Mouse (Mus musculus): Measurements from ENCODE around the gene Gpld1. TPM values are rescaled to one million over a fixed set of nuclear protein-coding genes. Genes with fewer than 3 reads are reported as not detected.
A peak's percentile ranks its signal among the peaks of the same experiment; 100 is the strongest.

The Gpld1 gene
- total RNA-seq (2021): under 1 TPM; 0.53 to 0.94 TPM
- long read RNA-seq, experiment 1, full-length matches to known transcripts: 1 of 2 reads
- long read RNA-seq, experiment 1, partial matches to known transcripts: 0 of 2 reads
- long read RNA-seq, experiment 1, other reads (novel, unspliced or antisense): 1 of 2 reads
- long read RNA-seq, experiment 2: 0 reads

DNA sequence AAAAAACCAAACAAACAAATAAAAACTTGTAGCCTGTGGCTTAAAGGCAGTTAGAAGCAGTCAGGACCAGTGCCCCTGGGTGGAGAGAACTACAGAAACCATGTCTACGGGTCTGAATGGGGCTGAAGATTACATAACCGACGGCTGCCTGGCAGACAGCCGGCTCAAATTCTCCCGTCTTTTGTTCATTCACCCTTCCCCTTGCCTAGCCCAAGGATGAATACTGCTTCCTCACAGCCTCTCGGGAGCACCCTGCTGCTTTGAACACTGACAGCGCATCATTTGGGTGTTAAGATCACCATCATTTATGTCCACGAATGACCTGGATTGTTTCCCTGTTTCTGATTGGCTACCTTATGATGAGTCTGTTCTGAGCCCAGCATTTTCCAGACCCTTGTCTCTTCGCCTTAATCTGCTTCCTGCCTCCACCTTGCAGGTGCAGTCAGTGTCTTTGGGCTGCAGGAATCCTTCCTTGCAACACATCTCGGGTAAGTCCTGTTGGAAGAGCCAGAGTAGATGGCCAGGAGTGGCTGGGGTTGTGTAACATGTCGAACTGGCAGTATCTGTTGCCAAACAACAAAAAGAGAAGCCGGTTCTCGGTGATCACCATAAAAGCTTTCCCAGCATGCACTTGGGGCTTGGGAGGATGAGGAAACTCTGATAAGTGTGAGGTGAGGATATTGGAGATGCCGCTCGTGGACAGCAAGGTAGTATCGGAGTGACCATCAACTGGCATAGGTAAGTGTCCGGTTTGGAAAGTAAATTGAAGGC, at the start of gene Gpld1:
Gpld1 (plus strand) TSS at position 641 of the 771 bp plus-strand sequence.
- intact Hi-C loops (cut with DNase I): no loop called here
- H3K27ac ChIP-seq: no peak within 1 kb of the TSS
- no peak for DNase-seq
- TF ChIP-seq CTCF (IDR thresholded peaks at IDR 0.05): no peak
- no peak within 1 kb of the TSS for H3K4me3 ChIP-seq

GRCm38 (mm10) chr13:24893880-24894279, 49.1 kb upstream of the Gpld1 start:
- intact Hi-C loops (cut with DNase I): no loop called here
- Histone ChIP-seq H3K27ac (no peak overlapping the region), H3K4me3 (no peak overlapping the region)
- no peak for DNase-seq
- no peak for TF ChIP-seq CTCF (IDR thresholded peaks at IDR 0.05)

DNA sequence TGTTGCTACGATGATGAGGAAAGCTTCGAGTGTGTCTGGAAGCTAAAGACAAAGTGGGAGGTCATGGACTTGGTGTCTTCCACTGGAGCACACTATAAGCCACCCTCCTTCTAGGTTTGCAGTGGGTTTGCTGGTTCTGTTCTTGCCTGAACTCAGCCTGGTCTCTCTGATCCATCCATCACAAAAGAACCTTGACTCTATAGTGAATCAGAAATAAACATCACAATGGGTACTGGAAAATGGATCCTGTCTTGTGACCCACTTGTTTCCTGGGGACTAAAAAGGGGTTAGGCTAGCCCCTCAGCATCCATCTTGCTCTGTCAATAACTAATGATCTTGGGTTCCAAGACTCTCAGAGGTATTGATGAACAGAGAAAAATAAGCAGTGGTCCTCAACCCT, 41.0 kb upstream of the Gpld1 start:
- no peak for TF ChIP-seq CTCF (IDR thresholded peaks at IDR 0.05)
- no peak overlapping the region for H3K4me3 ChIP-seq
- intact Hi-C loops (cut with DNase I): no loop called here
- DNase-seq: no peak
- no peak overlapping the region for H3K27ac ChIP-seq

DNA sequence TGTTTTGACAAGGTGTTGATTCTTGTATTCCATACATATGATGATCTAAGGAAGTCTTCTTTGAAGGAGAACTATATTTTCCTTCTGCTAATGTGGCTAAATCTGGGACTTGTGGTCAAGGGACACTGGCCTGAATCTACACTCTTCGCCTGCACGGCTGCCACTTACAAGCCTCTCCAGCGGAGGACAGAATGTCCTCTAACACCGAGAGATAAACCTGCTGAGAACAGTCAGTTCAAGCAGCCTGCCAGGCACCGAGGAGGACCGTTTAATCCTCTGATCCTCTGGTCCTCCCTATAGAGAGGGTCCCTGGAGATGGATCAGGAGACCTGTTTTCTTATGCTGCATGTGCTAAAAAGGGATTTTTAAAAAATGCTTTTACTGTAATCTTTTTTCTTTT, 39.5 kb upstream of the Gpld1 start:
- TF ChIP-seq CTCF (IDR thresholded peaks at IDR 0.05): no peak
- Histone ChIP-seq H3K4me3 (no peak overlapping the region), H3K27ac (no peak overlapping the region)
- DNase-seq: no peak
- intact Hi-C loops (cut with DNase I): no loop called here

DNA sequence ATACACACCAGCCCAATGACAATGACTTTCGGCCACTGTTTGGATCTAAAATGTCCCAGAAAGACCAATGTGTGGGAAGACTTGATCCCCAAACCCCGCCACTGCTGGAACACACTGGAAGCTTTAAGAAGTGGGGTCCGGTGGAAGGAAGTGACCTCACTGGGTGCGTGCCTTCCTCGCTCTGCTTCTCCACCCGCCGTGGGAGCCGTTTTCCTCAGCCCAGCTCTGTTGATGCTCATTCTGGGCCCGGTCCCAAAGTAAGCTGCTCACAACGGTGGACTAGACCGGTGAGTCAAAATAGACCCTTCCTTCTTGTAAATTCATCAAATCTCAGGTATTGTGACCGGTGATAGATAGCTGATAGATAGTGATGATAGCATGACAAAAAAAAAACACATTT, 37.5 kb upstream of the Gpld1 start:
- DNase-seq: no peak
- intact Hi-C loops (cut with DNase I): no loop called here
- no peak for TF ChIP-seq CTCF (IDR thresholded peaks at IDR 0.05)
- Histone ChIP-seq H3K27ac (no peak overlapping the region), H3K4me3 (no peak overlapping the region)

DNA sequence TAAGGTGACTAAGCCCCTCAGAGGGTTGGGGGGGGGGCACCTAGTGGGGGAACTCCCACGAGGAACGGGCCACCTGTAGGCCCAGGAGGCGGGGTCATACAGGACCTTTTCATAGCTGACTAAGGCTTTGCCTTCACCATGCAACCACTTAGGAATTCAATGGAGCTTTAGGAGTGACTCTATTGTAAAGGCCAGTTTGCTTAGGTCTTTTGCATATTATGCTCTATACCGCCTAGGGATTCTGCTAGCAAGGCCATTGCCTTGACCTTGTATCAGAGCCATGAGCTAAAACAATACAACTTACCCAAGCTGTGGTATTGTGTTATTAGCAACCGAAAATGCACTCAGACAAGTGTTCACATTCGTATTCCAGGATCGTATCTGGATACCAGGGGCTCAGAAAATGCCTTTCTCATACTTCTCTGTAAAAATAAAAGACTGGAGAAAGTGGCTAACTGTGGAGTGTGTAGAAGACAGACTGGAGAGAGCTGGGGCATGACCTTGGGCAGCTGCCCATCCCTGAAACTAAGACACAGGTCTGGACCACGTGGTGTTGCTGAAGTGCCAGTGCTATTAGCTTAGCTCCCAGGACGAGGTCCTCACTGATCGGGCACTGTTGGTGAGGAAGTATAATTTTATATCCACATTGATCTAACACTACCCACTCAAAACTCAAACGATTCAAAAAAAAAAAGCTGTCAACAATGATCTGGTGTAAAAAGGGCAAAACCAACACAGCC, 36.0 kb upstream of the Gpld1 start:
- H3K4me3 ChIP-seq: no peak overlapping the region
- no peak overlapping the region for H3K27ac ChIP-seq
- intact Hi-C loops (cut with DNase I): no loop called here
- peak; percentile 44 for DNase-seq
- no peak for TF ChIP-seq CTCF (IDR thresholded peaks at IDR 0.05)

GRCm38 (mm10) chr13:24909112-24909511, 33.8 kb upstream of the Gpld1 start:
- no peak for DNase-seq
- no peak overlapping the region for H3K27ac ChIP-seq
- H3K4me3 ChIP-seq: no peak overlapping the region
- no peak; the same call in 1 of the 2 replicates for TF ChIP-seq CTCF (IDR thresholded peaks at IDR 0.05)
- intact Hi-C loops (cut with DNase I): no loop called here

DNA sequence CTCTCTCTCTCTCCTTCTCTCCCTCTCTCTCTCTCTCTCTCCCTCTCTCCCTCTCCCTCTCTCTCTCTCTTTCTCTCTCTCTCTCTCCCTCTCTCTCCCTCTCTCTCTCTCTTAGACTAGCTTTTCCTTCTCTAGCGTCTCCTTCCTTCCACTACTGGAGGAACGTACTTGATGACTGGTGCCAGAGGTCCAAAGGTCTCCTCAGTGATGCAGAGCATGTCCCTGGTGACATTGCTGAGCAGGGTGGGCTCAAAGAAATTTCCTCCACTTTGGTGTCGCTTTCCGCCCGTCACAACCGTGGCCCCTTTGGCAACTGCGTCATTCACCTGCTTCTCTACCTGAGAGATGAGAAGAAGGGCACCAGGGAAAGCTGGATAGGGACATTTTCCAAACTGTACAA, 29.4 kb upstream of the Gpld1 start:
- no peak for TF ChIP-seq CTCF (IDR thresholded peaks at IDR 0.05)
- Histone ChIP-seq H3K27ac (no peak overlapping the region), H3K4me3 (no peak overlapping the region)
- intact Hi-C loops (cut with DNase I): no loop called here
- no peak for DNase-seq

DNA sequence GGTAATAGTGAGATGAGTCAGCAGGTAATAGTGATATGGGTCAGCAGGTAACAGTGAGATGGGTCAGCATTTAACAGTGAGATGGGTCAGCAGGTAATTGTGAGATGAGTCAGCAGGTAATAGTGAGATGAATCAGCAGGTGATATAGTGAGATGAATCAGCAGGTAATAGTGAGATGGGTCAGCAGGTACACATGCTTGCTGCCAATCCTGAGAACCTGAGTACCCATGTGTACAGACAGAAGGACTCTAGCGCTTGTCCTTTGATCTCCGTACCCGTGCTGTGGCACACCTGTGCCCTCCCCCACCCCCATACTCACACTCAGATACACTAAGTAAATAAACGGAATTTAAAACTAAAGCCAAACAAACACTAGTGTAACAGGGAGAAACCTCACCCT, 28.0 kb upstream of the Gpld1 start:
- intact Hi-C loops (cut with DNase I): no loop called here
- TF ChIP-seq CTCF (IDR thresholded peaks at IDR 0.05): no peak
- Histone ChIP-seq H3K4me3 (no peak overlapping the region), H3K27ac (no peak overlapping the region)
- no peak for DNase-seq

GRCm38 (mm10) chr13:24915831-24916230, 27.1 kb upstream of the Gpld1 start:
- no peak for DNase-seq
- intact Hi-C loops (cut with DNase I): no loop called here
- H3K27ac ChIP-seq: no peak overlapping the region
- no peak for TF ChIP-seq CTCF (IDR thresholded peaks at IDR 0.05)
- H3K4me3 ChIP-seq: no peak overlapping the region

GRCm38 (mm10) chr13:24920333-24920977, 22.5 kb upstream of the Gpld1 start:
- no peak overlapping the region for H3K4me3 ChIP-seq
- no peak overlapping the region for H3K27ac ChIP-seq
- intact Hi-C loops (cut with DNase I): no loop called here
- DNase-seq: no peak
- TF ChIP-seq CTCF (IDR thresholded peaks at IDR 0.05): peak; percentile 74

- DNase-seq: no peak
- intact Hi-C loops (cut with DNase I): no loop called here
- TF ChIP-seq CTCF (IDR thresholded peaks at IDR 0.05): no peak
- Histone ChIP-seq H3K27ac (no peak overlapping the region), H3K4me3 (no peak overlapping the region)
Measured at GRCm38 (mm10) chr13:24921281-24921680, 21.7 kb upstream of the Gpld1 start.

GRCm38 (mm10) chr13:24923991-24924390, 19.0 kb upstream of the Gpld1 start:
- Histone ChIP-seq H3K27ac (no peak overlapping the region), H3K4me3 (no peak overlapping the region)
- no peak for TF ChIP-seq CTCF (IDR thresholded peaks at IDR 0.05)
- DNase-seq: no peak
- intact Hi-C loops (cut with DNase I): no loop called here

Measured in gastrocnemius, adult 2 months (tissue).